Mouse (Mus musculus) midbrain, embryonic 13.5 days (tissue): ENCODE measurements around the gene Olfr148. TPM values are rescaled to one million over a fixed set of nuclear protein-coding genes. Genes with fewer than 3 reads are reported as not detected.

Experiments used
- ATAC-seq: fragments of 200-750 bp; cut with Nextera tagmentation; 2 replicates; pipeline ENCODE4 v1.8.0; 2017; ENCODE audit warnings: mild to moderate bottlenecking, moderate TSS enrichment, moderate library complexity
- H3K27ac ChIP-seq: fragments of 300-500 bp; sonication (generic); 2 replicates; pipeline ENCODE4 v1.5.1; 2015; ENCODE audit warnings: inconsistent platforms, mild to moderate bottlenecking, moderate library complexity
- H3K27me3 ChIP-seq: fragments of 300-500 bp; sonication (generic); 2 replicates; pipeline ENCODE4 v1.6.1; 2015; ENCODE audit warnings: mild to moderate bottlenecking, inconsistent platforms
- H3K36me3 ChIP-seq: fragments of 300-500 bp; sonication (generic); 2 replicates; pipeline ENCODE4 v1.6.1; 2015; ENCODE audit warnings: mild to moderate bottlenecking, inconsistent platforms
- H3K4me1 ChIP-seq: fragments of 300-500 bp; sonication (generic); replicated peaks from 2 replicates; pipeline ENCODE4 v1.6.1; 2015; ENCODE audit warnings: inconsistent platforms
- H3K4me2 ChIP-seq: fragments of 300-500 bp; sonication (generic); replicated peaks from 2 replicates; pipeline ENCODE4 v1.6.1; 2015; ENCODE audit warnings: moderate library complexity, mild to moderate bottlenecking, inconsistent platforms
- H3K4me3 ChIP-seq: fragments of 300-500 bp; sonication (generic); replicated peaks from 2 replicates; pipeline ENCODE4 v1.5.1; 2015; ENCODE audit warnings: mild to moderate bottlenecking, inconsistent platforms
- H3K9ac ChIP-seq: fragments of 300-500 bp; sonication (generic); replicated peaks from 2 replicates; pipeline ENCODE4 v1.6.1; 2015; ENCODE audit warnings: mild to moderate bottlenecking, inconsistent platforms
- H3K9me3 ChIP-seq: fragments of 300-500 bp; sonication (generic); 2 replicates; pipeline ENCODE4 v1.6.1; 2016; ENCODE audit warnings: mild to moderate bottlenecking, inconsistent platforms
- WGBS: fragments of 180-500 bp; shearing (Covaris S2); methylation state at CpG from one replicate; pipeline ENCODE4 v1.1.7; 2015; 5-methylcytosine and 5-hydroxymethylcytosine counted together
- polyA plus RNA-seq: library from polyadenylated mRNA; unstranded; fragments of >200 nt; fragmentation: Nextera tagmentation; extraction: Ambion mirVana; gene quantifications from 2 replicates; pipeline ENCODE4 v1.2.1, GENCODE M21; 2015

Gene Olfr148
- polyA plus RNA-seq, 1 experiment from 2014 or later, result not detected

- no peaks in the 10 kb centered on the region for H3K4me1 ChIP-seq
- no peak overlapping the region for H3K4me3 ChIP-seq
- H3K27ac ChIP-seq, result peak overlapping the region; percentile 72
- no peak overlapping the region for H3K4me2 ChIP-seq
- no peaks in the 10 kb centered on the region for H3K36me3 ChIP-seq
- ATAC-seq, result peak; percentile 75
- H3K27me3 ChIP-seq, result no peaks in the 10 kb centered on the region
- H3K9me3 ChIP-seq, result no peaks in the 10 kb centered on the region
- H3K9ac ChIP-seq, result no peak overlapping the region
- WGBS, result 24% methylated on average over 4 of the region's 4 CpGs
Measured at GRCm38 (mm10) chr9:39633913-39634594, 23.6 kb downstream of the Olfr148 start.

GRCm38 (mm10) chr9:39644785-39645184 lies 34.3 kb downstream of the Olfr148 start, which contains the start of gene Olfr961:
TSS of gene Olfr961 (plus strand) at chr9:39645085.
- H3K27me3 ChIP-seq, result no peaks in the 10 kb centered on the region
- no peaks in the 10 kb centered on the region for H3K9me3 ChIP-seq
- H3K36me3 ChIP-seq, result no peaks in the 10 kb centered on the region
- H3K27ac ChIP-seq, result no peak within 1 kb of the TSS
- no peak within 1 kb of the TSS for H3K9ac ChIP-seq
- ATAC-seq, result no peak
- no peaks in the 10 kb centered on the region for H3K4me1 ChIP-seq
- H3K4me2 ChIP-seq, result no peak within 1 kb of the TSS
- no peak within 1 kb of the TSS for H3K4me3 ChIP-seq

- no peak overlapping the region for H3K4me3 ChIP-seq
- no peak overlapping the region for H3K4me2 ChIP-seq
- no peaks in the 10 kb centered on the region for H3K4me1 ChIP-seq
- no peak for ATAC-seq
- H3K27me3 ChIP-seq, result no peaks in the 10 kb centered on the region
- no peak overlapping the region for H3K9ac ChIP-seq
- no peaks in the 10 kb centered on the region for H3K36me3 ChIP-seq
- no peaks in the 10 kb centered on the region for H3K9me3 ChIP-seq
- H3K27ac ChIP-seq, result no peak overlapping the region
- WGBS, result 90% methylated on average over 4 of the region's 4 CpGs
Measured at GRCm38 (mm10) chr9:39647382-39647781, 36.9 kb downstream of the Olfr148 start.

- H3K27ac ChIP-seq, result no peak overlapping the region
Measured at GRCm38 (mm10) chr9:39654756-39655396, 44.4 kb downstream of the Olfr148 start.

More at GRCm38 (mm10) chr9:39654756-39655396, 44.4 kb downstream of the Olfr148 start:
- no peaks in the 10 kb centered on the region for H3K4me1 ChIP-seq
- no peaks in the 10 kb centered on the region for H3K9me3 ChIP-seq
- H3K36me3 ChIP-seq, result no peaks in the 10 kb centered on the region
- H3K4me2 ChIP-seq, result no peak overlapping the region
- H3K9ac ChIP-seq, result no peak overlapping the region
- 63% methylated on average over 6 of the region's 6 CpGs for WGBS
- ATAC-seq, result no peak
- H3K27me3 ChIP-seq, result no peaks in the 10 kb centered on the region
- H3K4me3 ChIP-seq, result no peak overlapping the region

Other genes starting within 250 kb of the Olfr148 start
- not detected in 2 replicates for gene Olfr951, start 223.2 kb upstream of the Olfr148 start, polyA plus RNA-seq
- not detected in 2 replicates for gene Olfr952, start 183.5 kb upstream of the Olfr148 start, polyA plus RNA-seq
- not detected in 2 replicates for gene Olfr954, start 154.0 kb upstream of the Olfr148 start, polyA plus RNA-seq
- not detected in 2 replicates for gene Olfr955, start 138.7 kb upstream of the Olfr148 start, polyA plus RNA-seq
- gene Olfr44, start 116.7 kb upstream of the Olfr148 start, polyA plus RNA-seq, result not detected in 2 replicates
- gene Olfr957, start 94.8 kb upstream of the Olfr148 start, polyA plus RNA-seq, result not detected in 2 replicates
- gene Olfr958, start 56.6 kb upstream of the Olfr148 start, polyA plus RNA-seq, result not detected in 2 replicates
- gene Olfr959, start 35.1 kb upstream of the Olfr148 start, polyA plus RNA-seq, result not detected in 2 replicates
- 59.7 and 66.7 TPM in 2 replicates for gene AW551984, start 6.3 kb upstream of the Olfr148 start, polyA plus RNA-seq
- gene Olfr960, start 10.7 kb downstream of the Olfr148 start, polyA plus RNA-seq, result not detected in 2 replicates
- gene Olfr961, start 34.4 kb downstream of the Olfr148 start, polyA plus RNA-seq, result not detected in 2 replicates
- not detected in 2 replicates for gene Olfr963, start 56.5 kb downstream of the Olfr148 start, polyA plus RNA-seq
- not detected in 2 replicates for gene Olfr149, start 96.5 kb downstream of the Olfr148 start, polyA plus RNA-seq
- not detected in 2 replicates for gene Olfr965, start 100.7 kb downstream of the Olfr148 start, polyA plus RNA-seq
- gene Olfr150, start 120.3 kb downstream of the Olfr148 start, polyA plus RNA-seq, result not detected in 2 replicates
- not detected in 2 replicates for gene Olfr967, start 135.6 kb downstream of the Olfr148 start, polyA plus RNA-seq
- gene Olfr968, start 172.6 kb downstream of the Olfr148 start, polyA plus RNA-seq, result not detected in 2 replicates
- gene Olfr969, start 180.3 kb downstream of the Olfr148 start, polyA plus RNA-seq, result not detected in 2 replicates
- gene Olfr970, start 198.2 kb downstream of the Olfr148 start, polyA plus RNA-seq, result not detected in 2 replicates
- gene Olfr971, start 226.2 kb downstream of the Olfr148 start, polyA plus RNA-seq, result not detected in 2 replicates